Mouse (Mus musculus) heart, adult 2 months (tissue): Measurements from ENCODE around the gene Nipbl.

ENCODE experiments used
- CTCF ChIP-seq: fragments of 200-600 bp; IDR thresholded peaks from 2 replicates; pipeline ENCODE4 v1.8.1; 2022; ENCODE audit warnings: antibody characterized with exemption, mild to moderate bottlenecking, moderate library complexity
- EP300 ChIP-seq: fragments of 200-500 bp; IDR thresholded peaks from 2 replicates; pipeline ENCODE4 v1.6.1; 2011; ENCODE audit warnings: low read depth, low read length, control low read depth; ENCODE audit not compliant: insufficient read depth
- POLR2A ChIP-seq: fragments of 200-500 bp; IDR thresholded peaks from 2 replicates; pipeline ENCODE4 v1.6.1; 2011; ENCODE audit warnings: mild to moderate bottlenecking, low read depth, low read length, control low read depth; ENCODE audit not compliant: insufficient read depth

DNA sequence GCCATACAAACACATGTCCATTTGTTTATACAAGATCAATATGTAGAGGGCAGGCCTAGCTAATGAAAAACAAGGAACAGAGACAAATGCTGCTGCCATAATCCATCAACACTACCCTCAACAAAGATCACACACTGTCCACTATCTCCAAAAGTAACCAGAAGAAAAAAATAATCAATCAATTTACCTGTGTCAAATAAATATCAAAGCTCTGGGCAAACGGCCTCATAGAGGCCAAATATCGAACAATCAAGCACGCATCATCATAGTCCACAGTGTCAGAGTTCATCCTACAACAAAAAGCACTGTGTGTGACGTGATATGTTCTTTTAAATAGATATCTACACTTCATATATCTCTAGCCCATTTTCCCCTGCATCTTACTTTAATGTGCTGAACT, 120.2 kb downstream of the Nipbl start:
- TF ChIP-seq CTCF (no peak), POLR2A (no peak), EP300 (no peak)
